Mouse (Mus musculus): ENCODE data around the gene Wee1. TPM values are rescaled to one million over a fixed set of nuclear protein-coding genes. Genes with fewer than 3 reads are reported as not detected.
"Not testable (repeated sequence)": the region's sequence is repeated elsewhere in the genome, so short reads cannot be mapped to it uniquely, and the experiment has no call there.

Gene Wee1
- total RNA-seq (2021): 1 to 10 TPM; 1.6 to 3.1 TPM
- long read RNA-seq, experiment 1: 0 reads
- long read RNA-seq, experiment 2, partial matches to known transcripts: 0 of 1 reads
- long read RNA-seq, experiment 2, other reads (novel, unspliced or antisense): 0 of 1 reads

DNA sequence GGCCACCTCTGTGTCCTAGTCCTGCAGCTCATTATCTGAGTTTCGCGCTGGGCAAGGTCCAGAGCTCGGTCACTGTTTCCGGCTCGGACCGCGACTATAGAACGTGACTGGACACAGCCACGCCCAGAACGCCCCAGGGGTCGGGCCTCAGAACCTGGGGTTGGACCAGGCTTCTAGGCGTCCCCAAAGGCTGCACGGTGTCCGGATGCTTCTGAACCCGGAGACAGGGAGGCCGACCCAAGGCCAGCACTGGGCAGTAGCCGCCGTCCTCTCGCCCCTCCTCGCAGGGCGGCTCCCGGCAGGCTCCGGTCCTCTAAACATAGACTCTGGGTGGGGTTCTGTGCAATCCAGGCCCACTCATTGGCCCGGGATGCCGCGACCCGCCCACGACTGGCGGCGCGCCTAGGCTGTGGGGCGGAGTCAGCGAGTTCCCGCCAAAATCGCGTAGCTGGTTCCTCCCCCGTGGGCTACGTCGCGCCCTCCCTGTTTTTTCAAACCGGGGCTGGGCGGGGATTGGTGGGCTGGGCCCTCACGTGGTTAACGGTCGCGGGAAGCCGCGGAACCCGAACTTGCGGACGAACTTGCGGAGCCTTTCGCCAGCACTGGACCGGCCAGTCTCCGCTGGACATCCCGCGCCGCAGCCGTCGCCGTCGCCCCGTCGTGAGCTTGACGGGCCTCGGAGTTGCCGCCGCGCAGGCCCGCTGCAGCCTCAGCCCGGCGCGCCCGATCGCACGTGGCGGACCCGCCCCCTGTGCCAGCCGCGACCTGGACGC lies at the start of gene Wee1:
Wee1 (plus strand) TSS at position 531 of the 773 bp plus-strand sequence.
- DNase-seq: peak; percentile 99

DNA sequence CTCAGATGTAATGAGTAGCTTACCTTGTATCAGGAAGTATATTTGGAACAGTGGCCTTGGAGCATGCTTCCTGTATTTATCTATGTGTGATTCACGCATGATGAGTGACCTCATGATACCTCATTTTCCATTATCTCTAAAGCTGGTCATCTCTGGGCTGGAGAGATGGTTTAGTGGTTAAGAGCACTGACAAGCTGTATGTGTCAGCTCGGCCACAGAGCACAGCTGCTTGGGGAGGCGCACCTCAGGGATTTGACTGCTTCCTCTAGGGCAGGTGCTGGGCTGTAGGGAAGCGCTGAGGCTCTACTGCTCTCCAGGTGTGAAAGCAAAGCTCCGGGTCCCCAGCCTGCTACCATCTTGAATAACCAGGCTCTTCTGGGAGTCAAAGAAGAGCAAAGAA lies 43.7 kb upstream of the Wee1 start:
- DNase-seq: no peak

DNA sequence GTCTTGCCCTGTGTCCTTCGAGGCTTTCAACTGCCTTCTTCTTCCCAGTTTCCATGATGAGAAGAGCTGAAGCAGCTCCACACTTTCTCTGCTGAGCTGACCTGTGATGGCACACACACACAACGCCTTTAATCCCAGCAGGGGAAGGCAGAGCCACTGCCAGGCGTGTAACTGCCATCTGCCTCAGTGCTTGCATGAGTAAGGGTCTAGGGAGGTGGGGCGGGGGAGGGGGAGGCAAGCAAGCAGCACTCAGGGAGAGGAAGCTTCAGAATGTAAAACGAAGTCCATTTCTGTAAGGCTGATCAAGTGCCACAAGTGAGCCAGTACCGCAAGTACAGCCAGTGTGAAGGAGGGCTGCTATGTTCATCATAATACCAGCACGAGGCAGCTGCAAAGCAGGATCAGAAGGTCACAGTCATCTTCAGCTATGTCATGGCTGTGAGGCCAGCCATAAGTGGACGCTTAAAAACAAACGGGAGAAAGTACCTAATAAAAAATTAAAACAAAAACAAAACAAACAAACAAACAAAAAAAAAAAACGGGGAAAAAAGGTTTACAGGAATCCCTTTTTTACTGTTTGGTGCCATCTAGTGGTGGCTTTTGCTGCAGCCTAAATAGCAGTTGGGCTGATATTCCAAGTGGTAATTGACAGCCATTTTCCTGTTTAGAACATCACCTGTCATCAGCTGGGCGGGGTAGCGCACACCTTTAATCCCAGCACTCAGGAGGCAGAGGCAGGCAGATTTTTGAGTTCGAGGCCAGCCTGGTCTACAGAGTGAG lies 38.3 kb upstream of the Wee1 start:
- DNase-seq: no peak

DNA sequence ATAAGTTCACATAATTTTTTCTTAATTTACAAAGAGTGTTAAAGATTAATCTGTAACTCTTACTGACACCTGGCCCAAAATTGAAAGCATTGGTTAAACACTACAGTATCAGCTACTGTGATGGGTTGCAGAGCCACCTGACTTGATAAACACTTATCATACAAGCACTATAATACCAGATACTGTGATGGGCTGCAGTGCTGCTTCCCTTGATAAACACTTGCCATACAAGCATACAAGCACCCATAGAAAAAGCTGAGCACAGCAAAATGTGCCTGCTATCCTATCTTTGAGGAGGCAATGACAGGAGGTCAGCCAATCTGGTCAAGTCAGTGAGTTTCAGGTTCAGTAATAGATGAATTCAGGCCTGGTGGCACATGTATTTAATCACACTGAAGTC lies 36.6 kb upstream of the Wee1 start:
- no peak for DNase-seq

DNA sequence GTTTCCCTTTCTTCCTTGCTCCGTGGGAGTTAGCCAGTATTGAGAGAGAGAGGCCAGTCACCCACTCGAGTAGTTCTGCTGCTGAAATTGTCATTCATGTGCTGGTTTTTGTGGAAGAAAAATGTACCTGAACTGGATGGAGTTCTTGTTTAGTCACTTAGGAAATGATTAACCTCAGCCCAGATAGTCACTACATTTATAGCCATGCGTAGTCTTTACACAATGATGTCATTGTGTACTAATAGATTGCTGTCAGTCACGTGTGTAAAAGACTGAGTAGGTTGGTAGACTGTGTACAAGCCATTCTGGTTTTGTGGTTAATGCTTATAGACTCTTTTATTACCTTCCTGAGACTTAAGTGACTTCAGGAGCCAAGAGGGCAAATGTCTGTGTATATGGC lies 33.9 kb upstream of the Wee1 start:
- DNase-seq: no peak

DNA sequence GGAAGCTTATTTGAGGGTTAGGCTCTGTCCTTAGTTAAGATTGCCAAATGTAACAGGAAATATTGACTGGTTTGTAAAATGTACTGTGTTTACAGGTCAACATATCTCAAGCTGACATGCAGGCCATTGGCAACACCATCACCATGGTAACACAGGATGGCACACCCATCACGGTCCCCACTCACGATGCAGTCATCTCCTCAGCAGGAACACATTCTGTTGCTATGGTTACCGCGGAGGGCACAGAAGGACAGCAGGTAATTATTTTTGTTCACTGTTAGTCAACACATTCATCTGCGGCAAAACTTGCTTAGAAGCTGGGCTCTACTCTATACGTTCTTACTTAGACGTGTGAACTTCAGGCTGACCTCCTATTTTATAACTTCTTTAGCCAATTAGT lies 30.2 kb upstream of the Wee1 start:
- DNase-seq: no peak

DNA sequence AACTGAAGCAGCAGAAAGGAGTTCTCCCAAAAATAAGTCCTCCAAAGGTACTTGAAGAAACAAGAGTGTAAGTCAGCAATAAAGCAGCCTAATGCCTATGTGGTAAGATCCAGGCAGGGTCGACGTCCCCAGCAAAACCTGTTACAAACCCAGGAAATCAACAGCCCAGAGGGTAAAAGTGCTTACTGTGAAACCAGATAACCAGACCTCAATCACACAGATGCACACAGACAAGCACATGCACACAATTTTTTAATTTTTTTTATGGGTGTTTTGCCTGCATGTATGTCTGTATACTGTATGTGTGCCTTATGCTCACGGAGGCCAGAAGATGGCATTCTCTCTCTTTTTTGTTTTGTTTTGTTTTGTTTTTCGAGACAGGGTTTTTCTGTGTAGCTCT lies 25.5 kb upstream of the Wee1 start:
- DNase-seq: no peak

DNA sequence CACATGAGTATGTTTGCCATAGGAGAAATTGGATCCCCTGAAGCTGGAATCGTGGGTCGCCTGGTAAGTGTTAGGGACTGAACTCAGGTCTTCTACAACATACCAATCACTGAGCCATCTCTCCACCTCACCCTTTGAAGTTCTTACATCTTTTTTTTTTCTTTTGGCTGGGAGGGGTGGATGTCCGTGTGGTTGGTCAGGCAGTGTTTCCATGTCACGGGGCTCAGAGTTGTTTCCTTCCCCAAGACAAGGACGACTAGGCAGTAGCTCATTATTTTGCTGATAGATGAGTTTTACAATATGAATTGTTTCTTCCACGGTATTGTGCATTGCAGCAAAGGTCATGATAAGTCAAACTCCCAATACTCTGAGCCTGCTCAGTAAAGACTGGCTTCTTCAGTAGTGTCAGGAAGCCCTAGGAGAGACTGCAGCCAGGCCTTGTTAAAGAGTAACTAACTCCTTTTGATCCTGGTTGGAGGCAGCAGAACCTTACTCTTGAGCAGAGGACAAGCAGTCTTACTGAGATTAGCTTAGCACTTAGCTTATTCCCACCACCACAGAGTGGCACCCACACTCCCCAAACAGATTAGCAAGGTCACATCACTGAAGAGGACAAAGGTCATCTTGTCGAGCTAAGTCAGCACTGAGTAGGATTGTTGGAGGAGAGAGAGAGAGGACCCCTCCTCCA lies 24.6 kb upstream of the Wee1 start:
- DNase-seq: no peak

DNA sequence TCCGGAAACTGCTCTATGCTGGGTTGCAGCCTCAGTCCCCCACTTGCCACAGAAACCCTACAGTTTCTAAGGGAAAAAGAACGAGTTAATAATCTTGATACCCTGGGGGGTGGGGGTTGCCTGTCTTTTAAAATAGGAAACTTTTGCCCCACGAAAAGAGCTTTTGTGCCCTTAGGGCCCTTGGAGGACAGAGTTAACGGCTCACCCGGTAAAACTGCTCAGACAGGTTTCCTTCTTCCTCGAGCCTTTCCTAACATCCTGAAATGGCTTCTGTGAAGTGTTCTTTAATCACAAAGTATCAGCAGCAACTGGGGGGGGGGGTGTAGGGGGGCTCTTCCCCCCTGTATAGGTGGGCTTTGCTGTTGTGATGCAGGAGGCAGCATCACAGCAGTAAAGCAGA lies 21.0 kb upstream of the Wee1 start:
- DNase-seq: no peak

DNA sequence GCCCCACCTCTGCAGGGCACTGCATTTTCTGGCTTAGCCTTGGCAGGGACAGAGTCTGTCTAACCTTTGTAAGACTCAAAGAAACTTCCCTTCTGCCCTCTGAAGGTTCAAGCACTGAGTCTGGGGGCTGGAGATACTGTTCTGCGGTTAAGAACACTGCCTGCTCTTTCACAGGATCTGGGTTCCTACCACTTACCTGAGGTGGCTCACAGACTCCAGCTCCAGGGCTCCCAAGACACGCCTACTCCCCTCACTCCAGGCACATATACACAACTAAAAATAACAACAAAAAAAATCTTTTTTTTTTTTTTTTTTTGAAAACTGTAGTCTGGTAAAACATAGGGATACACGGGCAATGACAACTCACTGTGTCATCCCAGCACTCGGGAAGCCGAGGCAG lies 20.6 kb upstream of the Wee1 start:
- no peak for DNase-seq

DNA sequence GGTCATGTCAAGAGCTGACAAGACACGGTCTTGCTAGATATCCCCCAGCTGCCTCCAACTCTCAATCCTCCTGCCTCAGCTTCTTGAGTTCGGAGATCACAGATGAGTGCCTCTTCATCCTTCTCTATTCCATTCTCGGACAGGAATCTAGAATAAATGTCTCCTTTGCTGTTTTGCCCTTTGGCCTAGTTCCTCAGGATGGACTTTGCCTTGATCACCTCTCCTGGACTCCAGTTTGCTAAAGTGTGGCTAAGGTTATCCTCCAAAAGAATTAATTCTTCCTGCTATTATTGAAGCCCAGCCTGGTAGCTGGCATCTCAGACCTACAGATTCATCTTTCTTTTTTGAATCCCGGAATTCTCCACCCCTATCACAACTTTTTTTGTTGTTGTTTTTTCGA lies 16.8 kb upstream of the Wee1 start:
- no peak for DNase-seq

DNA sequence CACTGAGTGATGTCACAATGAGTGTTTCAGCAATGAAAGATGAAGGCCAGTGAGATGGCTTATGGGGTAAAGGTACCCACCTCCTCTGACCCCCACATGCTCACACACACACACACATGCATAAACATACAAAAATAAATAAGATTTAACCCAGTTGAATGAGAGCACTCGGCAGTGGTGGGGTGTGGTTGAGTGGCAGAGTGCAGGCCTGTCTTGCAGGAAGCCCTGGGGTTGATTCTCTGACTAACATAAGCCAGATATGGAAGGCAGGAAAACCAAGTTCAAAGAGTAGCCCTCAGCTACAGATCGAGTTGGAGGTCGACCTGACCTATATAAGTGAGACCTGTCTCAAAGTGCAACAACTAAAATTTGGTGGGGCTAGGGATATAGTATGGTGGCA lies 15.2 kb upstream of the Wee1 start:
- no peak for DNase-seq

DNA sequence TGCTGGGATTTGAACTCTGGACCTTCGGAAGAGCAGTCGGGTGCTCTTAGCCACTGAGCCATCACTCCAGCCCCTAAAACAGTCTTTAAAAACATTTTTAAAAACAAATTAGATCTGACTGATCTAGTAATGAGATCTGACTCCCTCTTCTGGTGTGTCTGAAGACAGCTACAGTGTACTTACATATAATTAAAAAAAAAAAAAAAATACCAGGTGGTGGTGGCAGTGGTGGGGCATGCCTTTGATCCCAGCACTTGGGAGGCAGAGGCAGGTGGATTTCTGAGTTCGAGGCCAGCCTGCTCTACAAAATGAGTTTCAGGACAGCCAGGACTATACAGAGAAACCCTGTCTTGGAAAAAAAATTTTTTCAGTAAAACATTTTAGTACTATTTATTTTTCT lies 13.3 kb upstream of the Wee1 start:
- not testable (repeated sequence) for DNase-seq

DNA sequence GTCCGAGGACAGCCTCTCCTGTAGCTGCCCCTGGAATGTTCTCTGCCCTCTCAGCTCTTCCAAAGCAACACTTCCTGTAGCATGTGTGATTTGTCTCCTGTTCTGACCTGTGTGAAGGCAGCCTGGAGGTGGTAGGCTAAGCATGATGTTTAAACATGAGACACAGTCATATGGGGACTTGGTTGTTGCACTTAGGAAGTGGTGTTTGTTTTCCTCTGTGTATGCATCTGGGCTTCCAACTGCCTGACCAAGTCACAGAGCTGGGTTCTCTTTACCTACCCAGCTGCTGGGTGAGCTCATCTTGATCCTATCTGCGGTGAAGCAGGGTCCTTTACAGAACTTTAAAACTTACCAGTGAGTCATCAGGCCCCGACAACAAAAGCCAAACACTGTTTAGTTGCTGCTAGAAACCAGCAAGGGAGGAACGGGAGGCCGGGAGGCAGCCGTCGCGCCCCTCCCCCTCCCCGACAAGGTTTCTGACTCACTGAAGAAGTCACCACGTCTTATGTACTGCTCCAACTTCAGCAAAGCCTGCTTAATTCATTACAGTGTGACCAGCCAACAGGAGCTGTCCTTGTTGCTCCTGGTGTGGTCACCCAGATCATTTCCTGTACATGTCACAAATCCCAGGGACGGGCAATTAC lies 12.8 kb upstream of the Wee1 start:
- DNase-seq: peak; percentile 82

DNA sequence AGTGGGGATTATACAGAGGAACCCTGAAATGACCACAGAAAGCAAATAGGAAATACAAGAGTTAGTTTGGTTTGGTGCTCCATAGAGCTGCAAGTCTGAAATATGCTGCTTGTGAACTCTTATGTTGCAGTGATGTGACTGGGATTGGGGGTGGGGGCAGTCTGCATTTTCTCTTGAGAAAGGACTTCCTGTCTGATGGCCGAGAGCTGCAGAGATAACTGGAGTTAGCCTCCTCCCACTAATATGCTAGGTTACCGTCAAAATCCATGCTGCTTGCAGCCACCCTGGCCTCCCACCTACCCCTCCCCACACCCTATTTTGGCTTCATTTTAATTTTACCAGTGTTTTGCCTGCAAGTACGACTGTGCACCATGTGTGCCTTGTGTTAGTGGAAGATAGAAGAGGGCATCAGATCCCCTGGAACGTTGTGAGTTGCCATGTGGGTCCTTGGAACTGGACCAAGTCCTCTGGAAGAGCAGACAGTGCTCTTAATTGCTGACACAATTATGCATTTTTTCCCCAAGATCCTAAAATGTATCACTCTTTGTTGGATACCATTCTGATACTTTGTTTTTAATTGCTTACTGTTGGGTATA lies 11.7 kb upstream of the Wee1 start:
- no peak for DNase-seq

DNA sequence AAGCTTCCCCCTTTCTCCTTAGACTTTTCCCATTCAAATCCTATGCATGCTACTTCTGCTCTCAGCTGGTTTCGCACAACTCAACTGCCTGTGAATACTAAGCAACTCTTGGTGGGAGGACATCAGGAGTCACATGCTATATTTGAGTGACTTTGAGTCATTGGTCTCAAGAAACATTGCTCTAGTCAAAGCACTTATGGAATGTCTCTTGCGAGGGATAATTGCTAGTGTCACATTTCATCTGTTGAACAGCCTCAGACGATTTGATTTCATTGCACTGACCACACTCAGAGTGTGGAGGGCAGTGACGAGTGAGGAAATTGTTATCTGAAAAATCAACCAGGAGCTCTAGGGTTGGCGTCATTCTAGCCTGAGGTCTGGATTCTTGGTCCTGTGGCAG lies 7.1 kb upstream of the Wee1 start:
- no peak for DNase-seq

DNA sequence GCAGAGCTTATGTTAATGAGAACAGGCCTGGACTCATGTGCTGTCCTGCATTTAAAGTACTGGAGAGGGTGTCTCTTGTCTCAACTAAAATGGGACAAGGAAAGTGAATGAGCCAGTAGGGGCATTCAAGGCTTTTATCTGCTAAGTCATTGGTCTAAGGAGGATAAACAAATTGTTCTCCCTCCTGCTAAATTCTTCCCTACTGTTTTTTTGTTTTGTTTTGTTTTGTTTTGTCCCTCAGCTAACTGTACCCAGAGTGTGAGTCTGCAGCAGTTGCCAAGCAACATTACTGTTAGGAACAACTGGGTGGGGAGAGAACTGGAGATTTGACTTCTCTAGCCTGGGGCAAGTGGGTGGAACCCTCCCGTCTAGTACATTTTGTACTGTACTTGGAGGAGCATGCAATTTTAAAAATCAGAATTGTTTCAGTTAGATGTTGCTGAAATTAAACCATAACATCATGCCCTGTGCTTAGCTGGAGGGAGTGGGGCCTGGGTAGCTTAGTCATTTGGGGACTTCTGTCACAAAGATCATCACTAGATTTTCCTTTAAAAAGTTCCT lies 5.0 kb upstream of the Wee1 start:
- peak; percentile 82 for DNase-seq

DNA sequence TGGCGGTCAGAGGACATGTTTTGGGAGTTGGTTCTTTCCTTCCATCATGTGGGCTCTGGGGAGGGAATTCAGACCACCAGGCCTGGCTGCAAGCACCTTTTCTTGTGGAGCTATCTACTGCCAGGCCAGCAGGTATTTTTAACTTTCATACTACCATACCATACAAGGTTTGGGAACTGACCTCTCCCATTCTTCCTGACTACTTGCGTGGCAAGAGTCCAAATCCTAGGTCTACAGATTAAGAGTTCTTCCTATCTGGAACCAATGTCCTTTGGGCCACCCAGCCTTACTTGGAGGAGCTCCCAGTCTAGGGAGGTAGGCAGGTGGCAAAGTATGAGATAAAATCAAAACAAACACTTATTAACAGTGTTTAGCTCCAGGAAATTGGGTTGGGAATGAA lies 3.4 kb upstream of the Wee1 start:
- peak; percentile 21 for DNase-seq

DNA sequence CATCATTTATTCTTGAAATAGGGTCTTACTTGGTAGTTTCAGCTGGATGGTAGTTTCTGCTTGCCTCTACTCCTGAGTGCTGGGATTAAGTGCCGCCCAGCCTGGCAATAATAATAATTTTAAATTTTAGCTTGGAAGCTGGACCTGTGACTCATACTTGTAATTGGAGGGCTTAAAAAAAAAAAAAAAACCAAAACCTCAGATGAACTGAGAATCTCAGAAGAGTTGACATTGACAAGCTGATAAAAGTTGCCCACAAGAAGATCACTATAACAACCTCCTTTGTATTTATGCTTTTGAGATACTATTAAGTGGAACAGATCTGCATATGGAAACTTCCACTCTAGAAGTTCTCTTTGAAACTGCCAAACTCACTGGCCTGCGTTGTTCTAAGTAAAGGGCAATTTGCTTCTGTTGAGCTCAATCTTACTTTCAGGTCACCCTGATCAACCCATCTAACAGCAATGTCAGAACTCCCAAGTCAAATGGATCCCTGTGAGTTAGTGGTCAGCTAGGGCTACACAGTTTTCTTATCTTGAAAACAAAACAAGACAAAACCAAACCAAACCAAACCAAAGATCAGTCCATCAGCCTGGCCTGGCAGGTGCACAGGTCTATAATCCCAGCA lies 1.6 kb upstream of the Wee1 start:
- no peak for DNase-seq

DNA sequence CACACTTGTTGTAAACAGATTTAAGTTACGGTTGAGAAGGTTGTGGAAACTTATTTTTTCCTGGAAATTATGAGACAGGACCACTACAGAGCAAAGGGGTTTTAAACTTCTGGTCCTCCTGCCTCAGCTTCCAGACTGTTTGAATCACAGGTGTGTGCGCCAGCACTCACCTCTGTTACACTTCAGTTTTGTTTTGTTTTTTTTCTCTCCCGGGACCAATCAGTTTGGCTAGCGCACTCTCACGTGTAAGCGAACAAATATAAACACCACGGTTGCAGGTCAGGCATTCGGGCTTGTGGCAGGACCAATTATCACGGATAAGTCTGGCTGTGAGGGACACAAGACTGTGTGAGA lies 707 bp upstream of the Wee1 start:
- DNase-seq: no peak

DNA sequence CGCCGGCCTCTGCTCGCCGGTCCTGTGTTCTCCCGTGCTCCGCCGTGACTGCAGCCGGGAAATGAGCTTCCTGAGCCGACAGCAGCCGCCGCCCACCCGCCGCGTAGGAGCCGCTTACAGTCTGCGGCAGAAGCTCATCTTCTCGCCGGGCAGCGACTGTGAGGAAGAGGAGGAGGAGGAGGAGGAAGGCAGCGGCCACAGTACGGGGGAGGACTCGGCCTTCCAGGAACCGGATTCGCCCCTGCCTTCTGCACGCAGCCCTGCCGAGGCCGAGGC lies 381 bp downstream of the Wee1 start:
- no peak for DNase-seq
